Mouse (Mus musculus) heart, postnatal 14 days (tissue): ENCODE results near the gene Chtop. TPM values are rescaled to one million over a fixed set of nuclear protein-coding genes. Genes with fewer than 3 reads are reported as not detected.

Experiments used
- DNase-seq, 2 experiments: peaks; one replicate each; pipeline ENCODE4 v3.0.0; 2021 to 2022
- intact Hi-C: fragments of 180-260 bp; cut with DNase I; formaldehyde crosslinking; loops from one replicate; pipeline ENCODE4 v1.15.1; 2025
- total RNA-seq, 2 experiments: library from RNA; stranded (reverse); gene quantifications; 2 replicates each; pipeline ENCODE4 v1.2.3; 2021

The Chtop gene
- total RNA-seq, 2 experiments from 2014 or later: 101 to 123 TPM

GRCm38 (mm10) chr3:90467618-90468300 is 41.5 kb downstream of the Chtop start:
- intact Hi-C loops: loop anchor here (10.0 kb wide), 1 partner anchor 173 kb away; the partner anchor contains the start of gene Gatad2b
- no peak for DNase-seq

- intact Hi-C loops: loop anchor here (1.0 to 10.0 kb wide), 2 partner anchors 54 to 172 kb away; partner anchors contain the start of gene Gatad2b
- DNase-seq: peak; percentile 58 to 76
Observed at GRCm38 (mm10) chr3:90466311-90466766, 43.0 kb downstream of the Chtop start.

- intact Hi-C loops: loop anchor here (1.0 to 10.0 kb wide), 3 partner anchors 33 to 171 kb away; partner anchors contain the start of genes Gatad2b and Ints3
- DNase-seq: peak; percentile 68 to 72
Observed at GRCm38 (mm10) chr3:90465686-90466310, 43.5 kb downstream of the Chtop start, which contains the start of gene Npr1. TSS of gene Npr1 (minus strand) at chr3:90465866.

GRCm38 (mm10) chr3:90465081-90465685 is 44.1 kb downstream of the Chtop start:
- intact Hi-C loops: loop anchor here (2.0 to 10.0 kb wide), 2 partner anchors 32 to 170 kb away; partner anchors contain the start of genes Gatad2b and Ints3
- peak; percentile 42 to 50 for DNase-seq

GRCm38 (mm10) chr3:90464552-90465080 is 44.7 kb downstream of the Chtop start:
- DNase-seq: peak; percentile 44 to 45

GRCm38 (mm10) chr3:90462579-90462978 is 46.7 kb downstream of the Chtop start:
- intact Hi-C loops: loop anchor here (2.0 to 10.0 kb wide), 2 partner anchors 14 to 168 kb away; partner anchors contain the start of gene Gatad2b
- DNase-seq: no peak

More at GRCm38 (mm10) chr3:90464552-90465080, 44.7 kb downstream of the Chtop start:
- intact Hi-C loops: loop anchor here (2.0 to 10.0 kb wide), 2 partner anchors 32 to 170 kb away; partner anchors contain the start of genes Gatad2b and Ints3

- no peak for DNase-seq
- intact Hi-C loops: loop anchor here (2.0 to 10.0 kb wide), 2 partner anchors 13 to 167 kb away; partner anchors contain the start of gene Gatad2b
Observed at GRCm38 (mm10) chr3:90461935-90462334, 47.4 kb downstream of the Chtop start.

- DNase-seq: no peak
- intact Hi-C loops: loop anchor here (10.0 kb wide), 1 partner anchor 166 kb away; the partner anchor contains the start of gene Gatad2b
Observed at GRCm38 (mm10) chr3:90460315-90460714, 49.0 kb downstream of the Chtop start.

- intact Hi-C loops: loop anchor here (10.0 kb wide), 1 partner anchor 165 kb away; the partner anchor contains the start of gene Gatad2b
Observed at GRCm38 (mm10) chr3:90459727-90460126, 49.6 kb downstream of the Chtop start.

GRCm38 (mm10) chr3:90454931-90455330 is 54.4 kb downstream of the Chtop start:
- DNase-seq: no peak
- intact Hi-C loops: no loop called here

More at GRCm38 (mm10) chr3:90459727-90460126, 49.6 kb downstream of the Chtop start:
- DNase-seq: no peak

- no peak for DNase-seq
- intact Hi-C loops: no loop called here
Observed at GRCm38 (mm10) chr3:90451396-90452095, 57.8 kb downstream of the Chtop start.

- DNase-seq: no peak
- intact Hi-C loops: no loop called here
Observed at GRCm38 (mm10) chr3:90450874-90451273, 58.4 kb downstream of the Chtop start.

Other genes with a start within 250 kb of the Chtop start
- 10 to 100 TPM; 21.1 to 23.6 TPM for gene Dennd4b, start 244.3 kb downstream of the Chtop start, total RNA-seq
- 10 to 100 TPM; 47.2 to 52.9 TPM for gene Gatad2b, start 216.3 kb downstream of the Chtop start, total RNA-seq
- gene Slc27a3, start 119.6 kb downstream of the Chtop start, total RNA-seq: 1 to 10 TPM; 1.9 to 2.6 TPM
- gene Ints3, start 75.9 kb downstream of the Chtop start, total RNA-seq: 10 to 100 TPM; 26.4 to 27.2 TPM
- 10 to 100 TPM; 25.8 to 33.1 TPM for gene Npr1, start 43.6 kb downstream of the Chtop start, total RNA-seq
- 10 to 100 TPM; 35.3 to 39.2 TPM for gene Ilf2, start 33.4 kb downstream of the Chtop start, total RNA-seq
- 10 to 100 TPM; 51.3 to 52.6 TPM for gene Snapin, start 18.5 kb downstream of the Chtop start, total RNA-seq
- gene S100a1, start 4.9 kb upstream of the Chtop start, total RNA-seq: 100 to 1,000 TPM; 516 to 570 TPM
- 10 to 100 TPM; 29.1 to 29.8 TPM for gene S100a13, start 4.9 kb upstream of the Chtop start, total RNA-seq
- 1 to 10 TPM in 1 of 2 experiments, under 1 TPM in 1; 0.74 to 1.7 TPM for gene S100a14, start 17.4 kb upstream of the Chtop start, total RNA-seq
- gene S100a16, start 27.8 kb upstream of the Chtop start, total RNA-seq: 10 to 100 TPM; 77.3 to 86.0 TPM
- not detected for gene S100a3, start 51.1 kb upstream of the Chtop start, total RNA-seq
- not detected for gene S100a2, start 80.7 kb upstream of the Chtop start, total RNA-seq
- gene Gm42674, start 92.4 kb upstream of the Chtop start, total RNA-seq: not detected
- gene S100a4, start 94.3 kb upstream of the Chtop start, total RNA-seq: 10 to 100 TPM; 12.2 to 14.3 TPM
- not detected for gene S100a5, start 99.0 kb upstream of the Chtop start, total RNA-seq
- gene S100a6, start 103.4 kb upstream of the Chtop start, total RNA-seq: 10 to 100 TPM; 62.2 to 71.0 TPM
- under 1 TPM in 1 of 2 experiments, not detected in 1; 0.17 TPM for gene S100a7a, start 144.5 kb upstream of the Chtop start, total RNA-seq
- gene S100a8, start 159.5 kb upstream of the Chtop start, total RNA-seq: 1 to 10 TPM; 2.6 to 2.8 TPM
- 1 to 10 TPM; 3.7 to 5.4 TPM for gene S100a9, start 186.2 kb upstream of the Chtop start, total RNA-seq
- not detected for gene Pglyrp4, start 217.4 kb upstream of the Chtop start, total RNA-seq